Mouse (Mus musculus): ENCODE results near the gene Pcp2.

GRCm38 (mm10) chr8:3626971-3627370 lies 1.6 kb upstream of the Pcp2 start:
- TF ChIP-seq CTCF (IDR thresholded peaks at IDR 0.05; ENCODE audit: extremely low read depth, insufficient read depth, low read length) (no peak), POLR2A (IDR thresholded peaks at IDR 0.05; ENCODE audit: extremely low read depth, insufficient read depth, low read length) (no peak)
